Mouse (Mus musculus) limb, embryonic 11.5 days (tissue): ENCODE measurements around the gene Abhd12b. TPM values are rescaled to one million over a fixed set of nuclear protein-coding genes. Genes with fewer than 3 reads are reported as not detected.

Experiments used
- ATAC-seq: fragments of 200-750 bp; cut with Nextera tagmentation; 2 replicates; pipeline ENCODE4 v1.8.0; 2017; ENCODE audit warnings: low read depth; ENCODE audit not compliant: insufficient number of reproducible peaks, low FRiP score, low TSS enrichment
- DNase-seq: peaks from one replicate; pipeline ENCODE4 v3.0.0-alpha.2; 2015; ENCODE audit warnings: low spot score
- H3K27ac ChIP-seq: fragments of 300-500 bp; sonication (generic); replicated peaks from 2 replicates; pipeline ENCODE4 v1.5.1; 2014; ENCODE audit warnings: low read depth, mild to moderate bottlenecking, low read length
- H3K27me3 ChIP-seq: fragments of 300-500 bp; sonication (generic); 2 replicates; pipeline ENCODE4 v1.6.1; 2014; ENCODE audit warnings: mild to moderate bottlenecking, low read length, mixed read lengths; ENCODE audit not compliant: control insufficient read depth, insufficient read depth
- H3K36me3 ChIP-seq: fragments of 300-500 bp; sonication (generic); 2 replicates; pipeline ENCODE4 v1.6.1; 2014; ENCODE audit warnings: mild to moderate bottlenecking, low read length, moderate library complexity, mixed read lengths; ENCODE audit not compliant: control insufficient read depth, insufficient read depth
- H3K4me1 ChIP-seq: fragments of 300-500 bp; sonication (generic); 2 replicates; pipeline ENCODE4 v1.6.1; 2014; ENCODE audit warnings: low read length, mixed read lengths; ENCODE audit not compliant: control insufficient read depth, insufficient read depth
- H3K4me2 ChIP-seq: fragments of 300-500 bp; sonication (generic); 2 replicates; pipeline ENCODE4 v1.6.1; 2014; ENCODE audit warnings: low read depth, mild to moderate bottlenecking, moderate library complexity; ENCODE audit not compliant: severe bottlenecking
- H3K4me3 ChIP-seq: fragments of 300-500 bp; sonication (generic); 2 replicates; pipeline ENCODE4 v1.5.1; 2014; ENCODE audit warnings: low read depth, low read length
- H3K9ac ChIP-seq: fragments of 300-500 bp; sonication (generic); 2 replicates; pipeline ENCODE4 v1.6.1; 2014; ENCODE audit warnings: mild to moderate bottlenecking, low read length
- H3K9me3 ChIP-seq: fragments of 300-500 bp; sonication (generic); 2 replicates; pipeline ENCODE4 v1.6.1; 2016; ENCODE audit warnings: low read length; ENCODE audit not compliant: control insufficient read depth
- WGBS: fragments of 180-500 bp; shearing (Covaris S2); extraction: QIAGEN DNeasy Blood & Tissue Kit; methylation state at CpG from one replicate; pipeline ENCODE4 v1.1.7; 2014; 5-methylcytosine and 5-hydroxymethylcytosine counted together
- polyA plus RNA-seq: library from polyadenylated mRNA; unstranded; fragments of >200 nt; fragmentation: Nextera tagmentation; extraction: Ambion mirVana; gene quantifications from 2 replicates; pipeline ENCODE4 v1.2.1, GENCODE M21; 2014

Abhd12b gene
- polyA plus RNA-seq, 1 experiment from 2014 or later: 0.15 TPM

GRCm38 (mm10) chr12:70111117-70111366, 42.9 kb upstream of the Abhd12b start:
- Histone ChIP-seq H3K4me1 (peaks cover 8% of the 10 kb centered on the region; the same call in 1 of the 2 replicates), H3K4me3 (peak overlapping the region; percentile 79), H3K9ac (peak overlapping the region; percentile 83), H3K27ac (no peak overlapping the region), H3K9me3 (no peaks in the 10 kb centered on the region), H3K4me2 (peak overlapping the region; percentile 89), H3K27me3 (peaks cover 9% of the 10 kb centered on the region; the same call in 1 of the 2 replicates), H3K36me3 (no peaks in the 10 kb centered on the region)
- 0% methylated on average over 16 of the region's 16 CpGs for WGBS
- no peak for DNase-seq
- ATAC-seq: peak; percentile 23; the same call in 1 of the 2 replicates

GRCm38 (mm10) chr12:70111367-70112089, 42.4 kb upstream of the Abhd12b start:
- peaks cover 7% of the 10 kb centered on the region; the same call in 1 of the 2 replicates for H3K4me1 ChIP-seq
- under 1% methylated on average over 79 of the region's 101 CpGs for WGBS

GRCm38 (mm10) chr12:70112090-70112383, 41.9 kb upstream of the Abhd12b start:
- peak overlapping the region; percentile 83; the same call in 1 of the 2 replicates for H3K9ac ChIP-seq
- no peaks in the 10 kb centered on the region for H3K36me3 ChIP-seq
- H3K4me2 ChIP-seq: peak overlapping the region; percentile 89
- H3K4me3 ChIP-seq: peak overlapping the region; percentile 79
- H3K4me1 ChIP-seq: peaks cover 7% of the 10 kb centered on the region; the same call in 1 of the 2 replicates
- H3K9me3 ChIP-seq: no peaks in the 10 kb centered on the region
- DNase-seq: no peak
- peaks cover 9% of the 10 kb centered on the region; the same call in 1 of the 2 replicates for H3K27me3 ChIP-seq
- 4% methylated on average over 16 of the region's 16 CpGs for WGBS
- ATAC-seq: no peak; the same call in 1 of the 2 replicates
- H3K27ac ChIP-seq: no peak overlapping the region; the same call in 1 of the 2 replicates

More at GRCm38 (mm10) chr12:70111367-70112089, 42.4 kb upstream of the Abhd12b start:
- no peaks in the 10 kb centered on the region for H3K36me3 ChIP-seq
- peaks cover 9% of the 10 kb centered on the region; the same call in 1 of the 2 replicates for H3K27me3 ChIP-seq
- H3K9ac ChIP-seq: peak overlapping the region; percentile 83
- H3K9me3 ChIP-seq: no peaks in the 10 kb centered on the region
- ATAC-seq (peak; percentile 79), DNase-seq (peak; percentile 77)
- H3K4me3 ChIP-seq: peak overlapping the region; percentile 79
- peak overlapping the region; percentile 89 for H3K4me2 ChIP-seq
- no peak overlapping the region; the same call in 1 of the 2 replicates for H3K27ac ChIP-seq

- Histone ChIP-seq H3K9ac (no peak within 1 kb of the TSS), H3K4me2 (no peak within 1 kb of the TSS), H3K27me3 (peaks cover 9% of the 10 kb centered on the region; the same call in 1 of the 2 replicates), H3K36me3 (no peaks in the 10 kb centered on the region), H3K27ac (no peak within 1 kb of the TSS), H3K4me1 (peaks cover 4% of the 10 kb centered on the region; the same call in 1 of the 2 replicates), H3K9me3 (no peaks in the 10 kb centered on the region), H3K4me3 (no peak within 1 kb of the TSS)
- WGBS: 58% methylated on average over 11 of the region's 11 CpGs
- ATAC-seq (no peak), DNase-seq (no peak)
Observed at GRCm38 (mm10) chr12:70113351-70113750, 40.6 kb upstream of the Abhd12b start, which contains the start of gene Nin. Gene Nin, minus strand, starts transcription at chr12:70113717.

- Histone ChIP-seq H3K4me3 (no peak overlapping the region), H3K27me3 (peaks cover 4% of the 10 kb centered on the region; the same call in 1 of the 2 replicates), H3K9me3 (no peaks in the 10 kb centered on the region), H3K36me3 (no peaks in the 10 kb centered on the region), H3K9ac (no peak overlapping the region), H3K4me2 (no peak overlapping the region), H3K4me1 (no peaks in the 10 kb centered on the region), H3K27ac (no peak overlapping the region)
- ATAC-seq (no peak), DNase-seq (no peak)
- 84% methylated on average over 10 of the region's 10 CpGs for WGBS
Observed at GRCm38 (mm10) chr12:70117146-70117545, 36.8 kb upstream of the Abhd12b start.

GRCm38 (mm10) chr12:70118721-70119345, 35.1 kb upstream of the Abhd12b start:
- H3K4me2 ChIP-seq: no peak overlapping the region
- H3K9ac ChIP-seq: no peak overlapping the region
- DNase-seq (no peak), ATAC-seq (no peak)
- H3K4me3 ChIP-seq: no peak overlapping the region
- no peaks in the 10 kb centered on the region for H3K36me3 ChIP-seq
- H3K4me1 ChIP-seq: no peaks in the 10 kb centered on the region
- 89% methylated on average over 10 of the region's 10 CpGs for WGBS
- H3K9me3 ChIP-seq: no peaks in the 10 kb centered on the region
- H3K27me3 ChIP-seq: no peaks in the 10 kb centered on the region
- no peak overlapping the region for H3K27ac ChIP-seq

GRCm38 (mm10) chr12:70119552-70119951, 34.4 kb upstream of the Abhd12b start:
- ATAC-seq: no peak

GRCm38 (mm10) chr12:70126626-70127025, 27.3 kb upstream of the Abhd12b start:
- H3K36me3 ChIP-seq: no peaks in the 10 kb centered on the region
- H3K4me2 ChIP-seq: no peak overlapping the region
- DNase-seq (no peak), ATAC-seq (no peak)
- H3K4me3 ChIP-seq: no peak overlapping the region
- 92% methylated on average over 4 of the region's 4 CpGs for WGBS
- H3K4me1 ChIP-seq: no peaks in the 10 kb centered on the region
- H3K27ac ChIP-seq: no peak overlapping the region
- H3K9ac ChIP-seq: no peak overlapping the region
- H3K27me3 ChIP-seq: no peaks in the 10 kb centered on the region
- no peaks in the 10 kb centered on the region for H3K9me3 ChIP-seq

More at GRCm38 (mm10) chr12:70119552-70119951, 34.4 kb upstream of the Abhd12b start:
- DNase-seq: no peak
- Histone ChIP-seq H3K27ac (no peak overlapping the region), H3K27me3 (no peaks in the 10 kb centered on the region), H3K9me3 (no peaks in the 10 kb centered on the region), H3K4me2 (no peak overlapping the region), H3K4me1 (no peaks in the 10 kb centered on the region), H3K36me3 (no peaks in the 10 kb centered on the region), H3K9ac (no peak overlapping the region), H3K4me3 (no peak overlapping the region)
- 70% methylated on average over 2 of the region's 2 CpGs for WGBS
